Mouse (Mus musculus) midbrain, postnatal 0 days (tissue): ENCODE measurements around the gene S1pr5. TPM values are rescaled to one million over a fixed set of nuclear protein-coding genes. Genes with fewer than 3 reads are reported as not detected.

ENCODE experiments used
- ATAC-seq: fragments of 200-750 bp; cut with Nextera tagmentation; 2 replicates; pipeline ENCODE4 v1.8.0; 2017; ENCODE audit warnings: moderate number of reproducible peaks, mild to moderate bottlenecking, moderate TSS enrichment, moderate library complexity; ENCODE audit not compliant: low FRiP score
- DNase-seq: peaks from one replicate; pipeline ENCODE4 v3.0.0-alpha.2; 2015; ENCODE audit warnings: low spot score
- H3K27ac ChIP-seq: fragments of 300-500 bp; sonication (generic); 2 replicates; pipeline ENCODE4 v1.5.1; 2014; ENCODE audit warnings: low read depth, mild to moderate bottlenecking, low read length, mixed read lengths
- H3K27me3 ChIP-seq: fragments of 300-500 bp; sonication (generic); 2 replicates; pipeline ENCODE4 v1.6.1; 2014; ENCODE audit warnings: low read length, control low read depth, mixed read lengths; ENCODE audit not compliant: insufficient read depth
- H3K36me3 ChIP-seq: fragments of 300-500 bp; sonication (generic); 2 replicates; pipeline ENCODE4 v1.6.1; 2014; ENCODE audit warnings: low read length, control low read depth, mixed read lengths; ENCODE audit not compliant: insufficient read depth
- H3K4me1 ChIP-seq: fragments of 300-500 bp; sonication (generic); 2 replicates; pipeline ENCODE4 v1.6.1; 2014; ENCODE audit warnings: mild to moderate bottlenecking, control low read depth, antibody characterized with exemption, low read length, mixed read lengths; ENCODE audit not compliant: insufficient read depth
- H3K4me2 ChIP-seq: fragments of 300-500 bp; sonication (generic); 2 replicates; pipeline ENCODE4 v1.6.1; 2014; ENCODE audit warnings: low read depth, mild to moderate bottlenecking, low read length, mixed read lengths; ENCODE audit not compliant: poor library complexity, severe bottlenecking
- H3K4me3 ChIP-seq: fragments of 300-500 bp; sonication (generic); 2 replicates; pipeline ENCODE4 v1.5.1; 2014; ENCODE audit warnings: low read depth, mild to moderate bottlenecking, low read length, moderate library complexity
- H3K9ac ChIP-seq: fragments of 300-500 bp; sonication (generic); replicated peaks from 2 replicates; pipeline ENCODE4 v1.6.1; 2014; ENCODE audit warnings: mild to moderate bottlenecking, low read length, moderate library complexity, mixed read lengths; ENCODE audit not compliant: poor library complexity, severe bottlenecking
- H3K9me3 ChIP-seq: fragments of 300-500 bp; sonication (generic); 2 replicates; pipeline ENCODE4 v1.6.1; 2016; ENCODE audit warnings: low read length, control low read depth
- CTCF ChIP-seq: IDR thresholded peaks from 2 replicates; pipeline ENCODE4 v1.5.1; 2016; ENCODE audit warnings: antibody characterized with exemption, mild to moderate bottlenecking
- WGBS: fragments of 180-500 bp; shearing (Covaris S2); extraction: QIAGEN DNeasy Blood & Tissue Kit; methylation state at CpG from one replicate; pipeline ENCODE4 v1.1.7; 2014; 5-methylcytosine and 5-hydroxymethylcytosine counted together
- polyA plus RNA-seq: library from polyadenylated mRNA; unstranded; fragments of >200 nt; fragmentation: Nextera tagmentation; extraction: Ambion mirVana; gene quantifications from 2 replicates; pipeline ENCODE4 v1.2.1, GENCODE M21; 2015
- total RNA-seq: library from RNA; depleted of rRNA; stranded (reverse); fragments of >200 nt; gene quantifications from 2 replicates; pipeline ENCODE4 v1.2.3, GENCODE M21; 2014

Gene S1pr5
- total and polyA plus RNA-seq, 2 experiments from 2014 or later, result 2.7 to 4.2 TPM

DNA sequence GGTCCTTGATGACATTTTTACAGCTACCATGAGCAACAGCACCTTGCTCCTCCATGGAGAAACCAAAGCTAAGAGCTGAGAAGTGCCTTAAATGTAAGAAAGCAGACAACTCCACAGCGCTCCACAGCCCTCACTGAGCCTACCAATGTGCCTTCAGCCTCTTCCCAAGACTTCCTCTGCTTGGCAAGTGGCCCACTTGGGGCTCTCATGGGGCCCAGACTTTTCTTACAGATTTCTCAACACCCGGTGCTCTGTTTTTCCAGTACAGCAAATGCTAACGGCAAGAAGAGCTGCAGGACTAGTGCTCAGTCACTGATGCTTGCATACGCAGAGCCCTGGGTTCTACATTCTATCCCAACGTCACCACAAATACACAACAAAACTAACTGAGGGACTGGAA, 29.5 kb upstream of the S1pr5 start:
- H3K9ac ChIP-seq, result no peak overlapping the region
- WGBS, result 92% methylated on average over 5 of the region's 5 CpGs
- H3K4me1 ChIP-seq, result no peaks in the 10 kb centered on the region
- H3K4me3 ChIP-seq, result no peak overlapping the region
- no peak for TF ChIP-seq CTCF
- ATAC-seq (no peak), DNase-seq (no peak)
- H3K4me2 ChIP-seq, result no peak overlapping the region
- H3K27me3 ChIP-seq, result no peaks in the 10 kb centered on the region
- H3K27ac ChIP-seq, result no peak overlapping the region
- peaks cover 82% of the 10 kb centered on the region for H3K36me3 ChIP-seq
- H3K9me3 ChIP-seq, result no peaks in the 10 kb centered on the region

DNA sequence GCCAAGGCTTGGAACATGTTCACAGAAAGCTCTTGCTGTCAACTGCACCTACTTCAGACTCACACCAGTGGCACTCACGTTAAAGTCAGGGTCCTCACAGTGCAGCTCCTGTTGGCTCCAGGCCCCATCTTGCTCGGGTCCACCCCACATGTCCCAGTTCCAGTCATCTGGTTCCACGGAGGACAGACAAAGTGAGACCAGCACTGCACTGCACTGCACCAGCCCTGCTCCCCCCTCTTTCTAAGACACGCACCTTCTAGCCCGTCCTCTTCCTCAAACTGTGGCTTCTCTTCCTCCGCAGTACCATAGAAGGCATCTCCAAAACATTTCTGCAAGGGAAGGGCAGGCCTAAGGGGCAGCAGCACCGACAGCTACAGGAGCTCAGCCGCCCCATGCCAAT, 28.1 kb upstream of the S1pr5 start:
- DNase-seq (no peak), ATAC-seq (no peak)
- Histone ChIP-seq H3K4me1 (no peaks in the 10 kb centered on the region), H3K4me2 (no peak overlapping the region), H3K9ac (no peak overlapping the region), H3K4me3 (no peak overlapping the region), H3K27me3 (no peaks in the 10 kb centered on the region), H3K36me3 (peaks cover 86% of the 10 kb centered on the region), H3K9me3 (no peaks in the 10 kb centered on the region), H3K27ac (no peak overlapping the region)
- WGBS, result 93% methylated on average over 8 of the region's 8 CpGs
- TF ChIP-seq CTCF, result no peak

DNA sequence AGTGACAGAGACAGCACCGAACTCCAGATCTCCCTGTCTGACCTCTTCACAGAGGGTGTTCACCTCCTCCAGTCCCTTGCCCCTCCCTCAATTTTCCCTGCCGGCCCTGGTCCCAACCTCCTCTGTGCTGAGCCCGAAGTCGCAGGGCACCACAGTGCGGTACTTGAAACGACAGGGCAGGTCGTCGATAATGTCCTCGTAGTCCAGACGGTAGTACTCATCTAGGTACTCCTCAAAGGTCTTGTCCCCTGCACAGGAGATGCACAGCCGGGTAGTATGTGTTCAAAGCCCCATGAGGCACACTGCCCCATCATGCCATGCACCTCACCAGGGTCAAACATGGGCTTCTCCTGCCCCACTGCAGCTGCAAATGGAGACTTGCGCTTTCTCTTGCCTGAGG, 27.5 kb upstream of the S1pr5 start:
- no peak for ATAC-seq
- Histone ChIP-seq H3K36me3 (peaks cover 86% of the 10 kb centered on the region), H3K9ac (no peak overlapping the region), H3K9me3 (no peaks in the 10 kb centered on the region), H3K27ac (no peak overlapping the region), H3K4me2 (no peak overlapping the region), H3K27me3 (no peaks in the 10 kb centered on the region), H3K4me3 (no peak overlapping the region), H3K4me1 (no peaks in the 10 kb centered on the region)
- TF ChIP-seq CTCF, result no peak
- DNase-seq, result no peak
- WGBS, result 87% methylated on average over 12 of the region's 12 CpGs

DNA sequence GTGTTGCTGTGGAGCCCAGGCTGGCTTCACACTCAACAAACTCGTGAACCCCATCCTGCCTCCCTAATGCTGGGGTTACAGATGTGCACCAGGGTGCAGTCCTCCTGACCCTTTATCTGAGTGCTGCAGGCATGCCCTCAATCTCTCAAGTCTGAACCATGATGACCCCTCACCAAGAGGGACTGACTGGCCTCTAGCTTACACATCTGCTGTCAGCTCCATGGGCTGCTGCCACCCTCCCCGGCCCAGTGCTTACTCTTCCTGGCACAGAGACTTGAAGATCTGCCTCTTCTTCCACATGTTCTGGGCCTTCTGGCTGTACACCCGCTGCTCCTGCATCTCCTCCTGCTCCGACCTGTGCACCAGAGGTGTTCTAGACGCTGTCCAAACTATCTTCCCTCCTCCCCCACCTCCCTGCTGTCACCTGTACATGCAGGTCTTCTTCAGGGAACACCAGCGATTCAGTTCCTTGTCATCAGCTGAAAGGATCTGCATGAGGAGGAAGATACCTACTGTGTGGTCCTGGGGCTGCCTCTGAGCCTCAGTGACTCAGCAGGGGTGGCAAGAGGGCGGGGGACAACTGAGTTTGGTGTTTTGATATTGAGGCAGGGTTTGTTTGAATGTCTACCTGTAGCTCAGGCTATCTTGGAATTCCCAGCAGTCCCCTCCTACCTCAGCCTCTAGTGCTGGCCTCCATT, 26.9 kb upstream of the S1pr5 start:
- 80% methylated on average over 7 of the region's 7 CpGs for WGBS
- no peak for TF ChIP-seq CTCF
- no peak overlapping the region for H3K27ac ChIP-seq
- no peak overlapping the region for H3K4me2 ChIP-seq
- no peak overlapping the region for H3K4me3 ChIP-seq
- DNase-seq (no peak), ATAC-seq (no peak)
- H3K9ac ChIP-seq, result no peak overlapping the region
- H3K36me3 ChIP-seq, result peaks cover 89% of the 10 kb centered on the region
- no peaks in the 10 kb centered on the region for H3K4me1 ChIP-seq
- no peaks in the 10 kb centered on the region for H3K9me3 ChIP-seq
- no peaks in the 10 kb centered on the region for H3K27me3 ChIP-seq

DNA sequence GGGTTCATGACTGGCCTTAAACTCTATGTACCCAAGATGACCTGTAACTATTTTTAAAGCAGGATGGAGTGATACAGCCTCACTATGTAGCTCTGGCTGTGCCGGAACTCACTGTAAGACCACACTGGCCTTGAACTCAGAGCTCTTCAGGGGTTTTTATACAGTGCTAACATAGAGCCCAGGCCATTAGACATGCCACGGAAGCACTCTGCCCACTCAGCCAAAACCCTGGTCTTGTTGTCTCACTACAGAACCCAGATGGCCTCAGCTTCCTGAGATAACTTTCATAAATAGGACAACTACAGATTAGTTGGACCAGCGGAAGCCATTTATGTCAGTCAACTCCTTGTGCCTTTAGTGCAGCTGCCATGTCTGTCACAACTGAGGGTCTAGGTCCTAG, 26.1 kb upstream of the S1pr5 start:
- Histone ChIP-seq H3K4me1 (no peaks in the 10 kb centered on the region), H3K27ac (no peak overlapping the region), H3K36me3 (peaks cover 85% of the 10 kb centered on the region), H3K27me3 (no peaks in the 10 kb centered on the region), H3K9me3 (no peaks in the 10 kb centered on the region), H3K4me2 (no peak overlapping the region), H3K9ac (no peak overlapping the region), H3K4me3 (no peak overlapping the region)
- 91% methylated on average over 3 of the region's 3 CpGs for WGBS
- no peak for ATAC-seq
- no peak for DNase-seq
- no peak for TF ChIP-seq CTCF

DNA sequence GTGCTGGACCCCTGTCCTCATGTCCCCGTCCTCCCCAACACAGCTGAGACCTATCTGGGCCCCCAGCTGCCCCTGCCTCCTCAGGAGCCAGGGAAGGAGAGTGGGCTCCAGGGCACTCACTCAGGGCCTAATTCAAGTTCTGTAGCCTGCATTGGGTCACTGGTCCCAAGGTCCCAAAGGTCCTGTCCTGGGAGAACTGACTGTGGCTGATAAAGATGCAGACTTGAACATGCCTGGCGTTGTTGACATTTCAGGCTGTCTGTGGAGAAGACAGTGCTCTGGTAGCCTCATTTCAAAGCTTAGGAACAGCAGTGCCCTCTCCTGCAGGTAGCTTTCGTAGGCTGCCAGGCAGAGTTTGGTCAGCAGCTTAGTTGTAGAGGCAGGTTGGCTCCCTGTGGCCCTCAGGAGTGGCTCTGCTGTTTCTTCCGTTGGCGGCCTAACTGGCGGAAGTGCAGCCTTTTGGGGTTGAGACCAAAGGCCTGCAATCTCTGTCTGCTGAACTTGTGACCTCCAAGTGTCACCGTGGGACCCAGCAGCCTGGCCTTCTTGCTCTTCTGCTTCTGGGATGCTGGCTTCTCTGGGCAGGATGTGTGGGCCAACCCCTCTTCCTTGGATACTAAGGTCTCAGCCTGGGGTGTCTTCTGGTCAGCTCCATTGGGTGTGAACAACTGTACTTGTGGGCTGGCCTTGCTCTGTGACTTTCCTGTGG, 25.4 kb upstream of the S1pr5 start:
- Histone ChIP-seq H3K9me3 (no peaks in the 10 kb centered on the region), H3K36me3 (peaks cover 85% of the 10 kb centered on the region), H3K9ac (no peak overlapping the region), H3K27me3 (no peaks in the 10 kb centered on the region), H3K4me1 (no peaks in the 10 kb centered on the region), H3K4me3 (no peak overlapping the region), H3K4me2 (no peak overlapping the region), H3K27ac (no peak overlapping the region)
- DNase-seq (no peak), ATAC-seq (no peak)
- no peak for TF ChIP-seq CTCF
- 84% methylated on average over 7 of the region's 7 CpGs for WGBS
